Mouse (Mus musculus) lung, adult 2 months (tissue): Measurements from ENCODE around the gene Clk3.

Experiments used
- CTCF ChIP-seq: fragments of 200-500 bp; IDR thresholded peaks from 2 replicates; pipeline ENCODE4 v1.5.1; 2011; ENCODE audit warnings: mild to moderate bottlenecking, low read length, control low read depth; ENCODE audit not compliant: insufficient read depth
- POLR2A ChIP-seq: fragments of 200-500 bp; IDR thresholded peaks from 2 replicates; pipeline ENCODE4 v1.6.1; 2011; ENCODE audit warnings: low read depth, mild to moderate bottlenecking, control low read depth, low read length, borderline replicate concordance; ENCODE audit errors: extremely low read depth

DNA sequence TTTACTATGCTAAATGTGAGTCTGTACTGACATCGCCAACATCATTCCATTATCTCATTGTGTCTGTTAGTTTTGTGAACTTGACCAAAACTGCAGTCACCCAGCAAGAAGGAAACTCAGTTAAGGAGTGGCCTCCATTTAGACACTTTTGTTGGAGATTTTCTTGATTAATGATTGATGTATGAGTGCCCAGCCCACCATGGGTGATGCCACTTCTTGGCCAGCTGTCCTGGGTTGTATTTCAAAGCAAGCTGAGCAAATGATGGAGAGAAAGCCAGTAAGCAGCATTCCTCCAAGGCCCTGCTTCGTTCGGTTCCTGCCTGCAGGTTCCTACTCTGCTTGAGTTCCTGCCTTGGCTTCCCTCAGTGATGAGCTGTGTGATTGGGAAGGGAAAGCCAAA is 44.9 kb downstream of the Clk3 start:
- TF ChIP-seq CTCF (no peak), POLR2A (no peak)
